Comparison of ENCODE assay signal across 8 mouse cellular contexts in the genomic region with DNA sequence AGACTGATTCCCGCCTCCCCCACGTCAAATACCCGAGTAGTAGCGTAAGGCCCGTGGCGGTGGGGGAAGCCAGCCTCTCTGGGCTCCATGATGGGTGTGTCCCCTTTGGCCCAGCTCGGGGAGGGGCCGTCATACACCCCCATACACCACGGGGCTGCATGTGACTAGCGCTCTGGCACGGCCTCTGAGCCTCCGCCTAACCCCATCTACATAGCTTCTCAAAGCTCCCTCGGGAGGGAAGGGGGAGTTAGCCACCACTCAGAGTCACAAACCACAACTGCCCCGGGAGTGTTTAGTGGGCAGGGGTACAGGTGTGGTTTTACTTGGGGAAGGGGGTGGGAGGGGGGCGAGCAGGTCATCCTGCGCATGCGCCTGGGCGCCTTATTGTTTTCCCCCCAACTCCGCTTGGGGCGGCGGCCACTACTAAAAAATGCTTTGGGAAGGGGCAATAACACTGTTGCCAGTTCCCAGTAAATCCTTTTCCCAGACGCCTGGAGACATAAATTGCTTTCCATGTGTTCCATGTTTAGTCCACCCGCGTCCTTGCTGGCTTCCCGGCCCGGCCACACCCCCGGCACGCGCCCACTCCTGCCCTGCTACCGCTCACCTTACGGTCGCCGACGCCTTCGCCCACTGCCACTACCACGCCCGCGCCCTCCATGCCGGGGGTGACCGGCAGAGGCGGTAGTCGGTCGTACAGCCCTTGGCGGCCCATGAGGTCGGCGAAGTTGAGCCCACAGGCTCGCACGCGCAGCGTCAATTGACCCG. TPM values are rescaled to one million over a fixed set of nuclear protein-coding genes. Genes with fewer than 3 reads are reported as not detected.
DNase-seq lines count a peak whose midpoint lies in the region; ATAC-seq and TF ChIP-seq lines count a peak whose summit lies in the region.

No protein-coding gene starts in this region.

- no peak for TF ChIP-seq EP300 in liver, postnatal 0 days (IDR thresholded peaks at IDR 0.05; ENCODE audit: low read depth)

- peak overlapping the region; percentile 53 for H3K9ac ChIP-seq in intestine, embryonic 14.5 days (ENCODE audit: low read length)
- H3K9ac ChIP-seq in liver, postnatal 0 days (replicated peaks), result peak overlapping the region; percentile 70
- H3K9ac ChIP-seq in neural tube, embryonic 12.5 days, result peak overlapping the region; percentile 78

- DNase-seq in layer of hippocampus, postnatal 10 days (ENCODE audit: low spot score in 2 of 2), result peak; percentile 51 to 62
- DNase-seq in layer of hippocampus, adult 18-20 months (ENCODE audit: low spot score in 2 of 2), result no peak
- peak; percentile 52 for DNase-seq in cerebellum, adult 9-11 months
- DNase-seq in gastrocnemius, postnatal 36 days, result peak; percentile 73 to 74
- peak; percentile 85 for DNase-seq in intestine, embryonic 14.5 days (ENCODE audit: low spot score)
- peak; percentile 62 for DNase-seq in liver, postnatal 0 days
- DNase-seq in thymus, postnatal 25 days, result peak; percentile 51

- no peaks in the 10 kb centered on the region for H3K9me3 ChIP-seq in intestine, embryonic 14.5 days (ENCODE audit: control insufficient read depth, low read length)
- H3K9me3 ChIP-seq in liver, postnatal 0 days (ENCODE audit: low read length), result no peaks in the 10 kb centered on the region
- no peaks in the 10 kb centered on the region for H3K9me3 ChIP-seq in neural tube, embryonic 12.5 days

- peak; percentile 41 for TF ChIP-seq CTCF in liver, postnatal 0 days (IDR thresholded peaks at IDR 0.05; ENCODE audit: low read depth)

- H3K4me2 ChIP-seq in intestine, embryonic 14.5 days (ENCODE audit: low read length), result peak overlapping the region; percentile 90
- H3K4me2 ChIP-seq in liver, postnatal 0 days (ENCODE audit: low read depth, low read length), result peak overlapping the region; percentile 92
- H3K4me2 ChIP-seq in neural tube, embryonic 12.5 days (replicated peaks), result peak overlapping the region; percentile 90

- 1% methylated on average over 51 of the region's 51 CpGs for WGBS in intestine, embryonic 14.5 days
- 1% methylated on average over 51 of the region's 51 CpGs for WGBS in liver, postnatal 0 days (ENCODE audit: insufficient replicate concordance)
- WGBS in neural tube, embryonic 12.5 days, result under 1% methylated on average over 51 of the region's 51 CpGs

- H3K27ac ChIP-seq in intestine, embryonic 14.5 days (ENCODE audit: low read depth), result peak overlapping the region; percentile 84
- peak overlapping the region; percentile 46 for H3K27ac ChIP-seq in liver, postnatal 0 days (ENCODE audit: low read depth)
- peak overlapping the region; percentile 66 for H3K27ac ChIP-seq in neural tube, embryonic 12.5 days

- peaks cover 20% of the 10 kb centered on the region for H3K36me3 ChIP-seq in intestine, embryonic 14.5 days (ENCODE audit: control insufficient read depth, insufficient read depth, low read length)
- H3K36me3 ChIP-seq in liver, postnatal 0 days (replicated peaks; ENCODE audit: insufficient read depth, low read length), result no peaks in the 10 kb centered on the region
- H3K36me3 ChIP-seq in neural tube, embryonic 12.5 days, result peaks cover 24% of the 10 kb centered on the region

- H3K27me3 ChIP-seq in intestine, embryonic 14.5 days (replicated peaks; ENCODE audit: control insufficient read depth, insufficient read depth, low read length), result no peaks in the 10 kb centered on the region
- H3K27me3 ChIP-seq in liver, postnatal 0 days (ENCODE audit: insufficient read depth, low read length), result peaks cover 13% of the 10 kb centered on the region; the same call in 1 of the 2 replicates
- no peaks in the 10 kb centered on the region for H3K27me3 ChIP-seq in neural tube, embryonic 12.5 days (replicated peaks)

- peak overlapping the region; percentile 72 for H3K4me3 ChIP-seq in intestine, embryonic 14.5 days (ENCODE audit: low read depth, low read length)
- peak overlapping the region; percentile 74 for H3K4me3 ChIP-seq in liver, postnatal 0 days (ENCODE audit: low read depth, low read length)
- H3K4me3 ChIP-seq in neural tube, embryonic 12.5 days, result peak overlapping the region; percentile 85

- intact Hi-C loops in gastrocnemius, postnatal 36 days (cut with DNase I), result no loop called here

- ATAC-seq in intestine, embryonic 14.5 days (replicated peaks; ENCODE audit: low FRiP score, low TSS enrichment, low read depth), result peak; percentile 54
- peak; percentile 26 for ATAC-seq in liver, postnatal 0 days
- ATAC-seq in neural tube, embryonic 12.5 days (ENCODE audit: low FRiP score, low read depth), result peak; percentile 25

- H3K4me1 ChIP-seq in intestine, embryonic 14.5 days (replicated peaks; ENCODE audit: control insufficient read depth, insufficient read depth, low read length), result peaks cover 27% of the 10 kb centered on the region
- H3K4me1 ChIP-seq in liver, postnatal 0 days (ENCODE audit: insufficient read depth), result peaks cover 29% of the 10 kb centered on the region
- peaks cover 54% of the 10 kb centered on the region for H3K4me1 ChIP-seq in neural tube, embryonic 12.5 days

RNA-seq across cellular contexts. Expression of a gene that starts 0.5 kb away (rescaled TPM):
- total RNA-seq in layer of hippocampus, postnatal 10 days (2021), result 100 to 1,000 TPM; 166 to 176 TPM
- 100 to 1,000 TPM; 111 to 120 TPM for total RNA-seq in layer of hippocampus, adult 18-20 months (2021)
- 1 to 10 TPM; 2.8 to 3.0 TPM for total RNA-seq in gastrocnemius, postnatal 36 days (2021)
- polyA plus RNA-seq in intestine, embryonic 14.5 days (2014; fragmentation: Nextera tagmentation; extraction: Ambion mirVana), result 15.9 and 16.7 TPM in 2 replicates
- polyA plus RNA-seq in liver, postnatal 0 days (2015; fragmentation: Nextera tagmentation; extraction: Ambion mirVana), result 1.9 and 2.0 TPM in 2 replicates
- 84.0 and 99.7 TPM in 2 replicates for polyA plus RNA-seq in neural tube, embryonic 12.5 days (2016; fragmentation: Nextera tagmentation; extraction: Ambion mirVana)

RNA-seq across cellular contexts. Expression of a gene that starts 0.7 kb away (rescaled TPM):
- total RNA-seq in layer of hippocampus, postnatal 10 days (2021), result 10 to 100 TPM; 67.0 to 77.7 TPM
- 10 to 100 TPM; 32.1 to 33.8 TPM for total RNA-seq in layer of hippocampus, adult 18-20 months (2021)
- 10 to 100 TPM; 11.5 to 12.3 TPM for total RNA-seq in gastrocnemius, postnatal 36 days (2021)
- polyA plus RNA-seq in intestine, embryonic 14.5 days (2014; fragmentation: Nextera tagmentation; extraction: Ambion mirVana), result 50.7 and 60.0 TPM in 2 replicates
- 8.3 and 8.4 TPM in 2 replicates for polyA plus RNA-seq in liver, postnatal 0 days (2015; fragmentation: Nextera tagmentation; extraction: Ambion mirVana)
- polyA plus RNA-seq in neural tube, embryonic 12.5 days (2016; fragmentation: Nextera tagmentation; extraction: Ambion mirVana), result 71.6 and 75.1 TPM in 2 replicates

RNA-seq across cellular contexts. Expression of a gene that starts 17.1 kb away (rescaled TPM):
- 1 to 10 TPM; 2.2 to 2.5 TPM for total RNA-seq in layer of hippocampus, postnatal 10 days (2021)
- 1 to 10 TPM; 2.4 to 2.7 TPM for total RNA-seq in layer of hippocampus, adult 18-20 months (2021)
- total RNA-seq in gastrocnemius, postnatal 36 days (2021), result 10 to 100 TPM in 1 of 2 experiments, 1 to 10 TPM in 1; 9.1 to 13.0 TPM
- 16.9 and 18.3 TPM in 2 replicates for polyA plus RNA-seq in intestine, embryonic 14.5 days (2014; fragmentation: Nextera tagmentation; extraction: Ambion mirVana)
- 27.2 and 28.2 TPM in 2 replicates for polyA plus RNA-seq in liver, postnatal 0 days (2015; fragmentation: Nextera tagmentation; extraction: Ambion mirVana)
- polyA plus RNA-seq in neural tube, embryonic 12.5 days (2016; fragmentation: Nextera tagmentation; extraction: Ambion mirVana), result 3.4 and 4.3 TPM in 2 replicates

RNA-seq across cellular contexts. Expression of a gene that starts 23.2 kb away (rescaled TPM):
- total RNA-seq in layer of hippocampus, postnatal 10 days (2021), result 10 to 100 TPM; 66.9 to 67.8 TPM
- total RNA-seq in layer of hippocampus, adult 18-20 months (2021), result 10 to 100 TPM; 40.7 to 42.5 TPM
- total RNA-seq in gastrocnemius, postnatal 36 days (2021), result 10 to 100 TPM; 35.1 to 42.1 TPM
- 412 and 439 TPM in 2 replicates for polyA plus RNA-seq in intestine, embryonic 14.5 days (2014; fragmentation: Nextera tagmentation; extraction: Ambion mirVana)
- polyA plus RNA-seq in liver, postnatal 0 days (2015; fragmentation: Nextera tagmentation; extraction: Ambion mirVana), result 205 and 213 TPM in 2 replicates
- 327 and 346 TPM in 2 replicates for polyA plus RNA-seq in neural tube, embryonic 12.5 days (2016; fragmentation: Nextera tagmentation; extraction: Ambion mirVana)

RNA-seq across cellular contexts. Expression of a gene that starts 40.2 kb away (rescaled TPM):
- 1 to 10 TPM; 1.3 to 1.9 TPM for total RNA-seq in layer of hippocampus, postnatal 10 days (2021)
- total RNA-seq in layer of hippocampus, adult 18-20 months (2021), result 1 to 10 TPM in 1 of 2 experiments, under 1 TPM in 1; 0.99 to 2.0 TPM
- total RNA-seq in gastrocnemius, postnatal 36 days (2021), result 100 to 1,000 TPM in 1 of 2 experiments, 10 to 100 TPM in 1; 83.5 to 111 TPM
- polyA plus RNA-seq in intestine, embryonic 14.5 days (2014; fragmentation: Nextera tagmentation; extraction: Ambion mirVana), result 16.3 and 17.9 TPM in 2 replicates
- 0.65 and 1.0 TPM in 2 replicates for polyA plus RNA-seq in liver, postnatal 0 days (2015; fragmentation: Nextera tagmentation; extraction: Ambion mirVana)
- polyA plus RNA-seq in neural tube, embryonic 12.5 days (2016; fragmentation: Nextera tagmentation; extraction: Ambion mirVana), result 3.2 and 4.4 TPM in 2 replicates

Comparison
In these comparisons a context has a peak if more than half of its experiments do, and no peak if none do; other contexts are left out.
1. DNase-seq: peak in layer of hippocampus, postnatal 10 days (2 of 2), cerebellum, adult 9-11 months (single experiment), gastrocnemius, postnatal 36 days (2 of 2), intestine, embryonic 14.5 days (single experiment), liver, postnatal 0 days (single experiment) and thymus, postnatal 25 days (single experiment); none in layer of hippocampus, adult 18-20 months (0 of 2).
2. RNA of a gene that starts 0.5 kb away (total RNA-seq): 166 to 176 TPM in layer of hippocampus, postnatal 10 days and 111 to 120 TPM in layer of hippocampus, adult 18-20 months; 2.8 to 3.0 TPM in gastrocnemius, postnatal 36 days; every median in the first group is over 10 times any median in the second.
3. Peak in every context shown above with its lines, with median percentiles within 50 percentile points of each other: ATAC-seq, H3K27ac ChIP-seq, H3K4me2 ChIP-seq, H3K4me3 ChIP-seq and H3K9ac ChIP-seq.